Mouse (Mus musculus) neural tube, embryonic 14.5 days (tissue): ENCODE results near the gene Parvg. TPM values are rescaled to one million over a fixed set of nuclear protein-coding genes. Genes with fewer than 3 reads are reported as not detected.

Experiments used
- ATAC-seq: fragments of 200-750 bp; cut with Nextera tagmentation; 2 replicates; pipeline ENCODE4 v1.8.0; 2017; ENCODE audit warnings: low read depth, mild to moderate bottlenecking, moderate TSS enrichment, moderate library complexity
- H3K27ac ChIP-seq: fragments of 300-500 bp; sonication (generic); 2 replicates; pipeline ENCODE4 v1.5.1; 2014; ENCODE audit warnings: low read depth, mild to moderate bottlenecking, control low read depth, low read length, moderate library complexity, mixed read lengths
- H3K27me3 ChIP-seq: fragments of 300-500 bp; sonication (generic); 2 replicates; pipeline ENCODE4 v1.6.1; 2014; ENCODE audit warnings: low read length; ENCODE audit not compliant: control insufficient read depth, insufficient read depth
- H3K36me3 ChIP-seq: fragments of 300-500 bp; sonication (generic); 2 replicates; pipeline ENCODE4 v1.6.1; 2014; ENCODE audit warnings: low read length, mixed read lengths; ENCODE audit not compliant: control insufficient read depth, insufficient read depth
- H3K4me1 ChIP-seq: fragments of 300-500 bp; sonication (generic); 2 replicates; pipeline ENCODE4 v1.6.1; 2014; ENCODE audit warnings: low read length; ENCODE audit not compliant: control insufficient read depth, insufficient read depth
- H3K4me2 ChIP-seq: fragments of 300-500 bp; sonication (generic); 2 replicates; pipeline ENCODE4 v1.6.1; 2014; ENCODE audit warnings: mild to moderate bottlenecking, low read depth, low read length, control low read depth
- H3K4me3 ChIP-seq: fragments of 300-500 bp; sonication (generic); 2 replicates; pipeline ENCODE4 v1.5.1; 2014; ENCODE audit warnings: low read depth, low read length, control low read depth, mixed read lengths
- H3K9ac ChIP-seq: fragments of 300-500 bp; sonication (generic); replicated peaks from 2 replicates; pipeline ENCODE4 v1.6.1; 2014; ENCODE audit warnings: low read depth, mild to moderate bottlenecking, control low read depth, low read length, mixed read lengths
- H3K9me3 ChIP-seq: fragments of 300-500 bp; sonication (generic); 2 replicates; pipeline ENCODE4 v1.6.1; 2016; ENCODE audit warnings: low read length; ENCODE audit not compliant: control insufficient read depth
- WGBS: fragments of 180-500 bp; shearing (Covaris S2); extraction: QIAGEN DNeasy Blood & Tissue Kit; methylation state at CpG from one replicate; pipeline ENCODE4 v1.1.7; 2014; 5-methylcytosine and 5-hydroxymethylcytosine counted together
- polyA plus RNA-seq: library from polyadenylated mRNA; unstranded; fragments of >200 nt; fragmentation: Nextera tagmentation; extraction: Ambion mirVana; gene quantifications from 2 replicates; pipeline ENCODE4 v1.2.1, GENCODE M21; 2014

Parvg gene
- polyA plus RNA-seq, 1 experiment from 2014 or later: 0.40 TPM

DNA sequence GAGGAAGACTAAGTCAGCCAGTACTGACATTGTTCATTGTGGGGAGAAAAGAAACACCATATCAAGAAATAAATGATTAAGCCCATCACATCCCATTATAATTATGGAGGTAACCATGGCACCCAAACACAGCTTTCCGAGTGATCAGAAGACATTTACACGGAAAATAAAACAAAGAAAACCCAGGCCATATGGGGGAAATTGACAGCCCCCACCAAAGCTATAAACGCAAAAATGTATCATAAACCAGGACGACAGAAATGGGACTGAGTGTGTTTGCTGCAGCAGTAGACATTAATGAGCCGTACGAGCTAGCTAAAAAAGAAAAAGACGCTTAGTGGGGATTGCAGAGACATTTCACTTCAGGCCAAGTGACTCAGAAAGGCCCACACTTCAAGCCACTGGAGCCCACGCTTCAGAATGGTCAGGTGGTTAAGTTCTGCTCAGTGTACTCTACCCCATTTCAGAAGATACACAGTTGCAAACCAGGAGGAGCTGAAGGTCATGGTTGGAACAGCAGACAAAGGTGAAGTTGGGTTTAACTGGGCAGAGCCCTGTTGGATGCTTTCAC lies 62.3 kb downstream of the Parvg start:
- Histone ChIP-seq H3K36me3 (no peaks in the 10 kb centered on the region), H3K4me3 (no peak overlapping the region), H3K9me3 (peaks cover 10% of the 10 kb centered on the region), H3K9ac (no peak overlapping the region), H3K4me2 (no peak overlapping the region), H3K4me1 (no peaks in the 10 kb centered on the region), H3K27me3 (no peaks in the 10 kb centered on the region), H3K27ac (no peak overlapping the region)
- 71% methylated on average over 8 of the region's 8 CpGs for WGBS
- ATAC-seq: no peak

DNA sequence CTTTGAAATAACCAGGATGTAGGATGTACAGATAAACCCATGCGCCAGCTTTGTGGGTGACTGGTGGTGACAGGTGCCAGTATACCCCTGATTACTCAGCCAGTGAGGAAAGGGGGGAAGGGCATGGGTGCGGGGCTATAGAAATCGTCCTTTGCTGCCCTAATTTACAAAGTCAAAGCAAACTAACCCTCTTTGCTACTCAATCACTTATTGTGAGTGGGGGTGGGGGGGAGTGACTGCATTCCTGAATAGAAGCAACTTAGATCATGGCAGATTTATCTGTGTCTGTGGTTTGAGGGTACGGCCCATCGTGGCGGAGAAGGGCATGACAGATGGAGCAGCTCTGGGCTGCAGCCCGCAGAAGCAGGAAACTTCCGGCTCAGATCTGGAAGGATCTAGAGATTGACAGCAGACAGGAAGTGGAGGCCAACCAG lies 64.9 kb downstream of the Parvg start:
- no peak for ATAC-seq
- 72% methylated on average over 8 of the region's 8 CpGs for WGBS
- Histone ChIP-seq H3K9me3 (peaks cover 10% of the 10 kb centered on the region), H3K36me3 (no peaks in the 10 kb centered on the region), H3K4me2 (no peak overlapping the region), H3K27me3 (no peaks in the 10 kb centered on the region), H3K27ac (no peak overlapping the region), H3K4me3 (no peak overlapping the region), H3K9ac (no peak overlapping the region), H3K4me1 (no peaks in the 10 kb centered on the region)

DNA sequence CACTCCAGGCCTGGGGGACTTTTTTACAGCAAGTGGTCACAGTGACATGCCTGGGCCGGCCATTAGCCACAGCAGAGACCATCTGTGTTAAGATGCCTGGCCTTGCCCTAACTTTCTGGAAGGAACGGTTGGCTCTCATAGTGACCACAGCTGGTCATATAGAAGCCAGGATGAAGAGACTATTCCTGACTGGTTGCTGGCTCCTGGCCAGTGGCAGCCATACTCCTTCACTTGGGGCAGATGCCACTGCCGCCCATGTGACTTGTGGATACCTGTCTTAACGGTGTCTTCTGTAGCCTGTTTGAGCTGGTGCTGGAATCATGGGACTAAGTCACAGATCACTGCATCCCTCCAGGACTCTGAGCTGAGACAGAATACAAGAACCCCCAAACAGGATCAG lies 68.3 kb downstream of the Parvg start:
- Histone ChIP-seq H3K4me1 (no peaks in the 10 kb centered on the region), H3K27me3 (no peaks in the 10 kb centered on the region), H3K9ac (no peak overlapping the region), H3K9me3 (peaks cover 10% of the 10 kb centered on the region), H3K27ac (no peak overlapping the region), H3K4me2 (no peak overlapping the region), H3K4me3 (no peak overlapping the region), H3K36me3 (no peaks in the 10 kb centered on the region)
- no peak for ATAC-seq
- 92% methylated on average over 4 of the region's 4 CpGs for WGBS

Other genes with a start within 250 kb of the Parvg start
- 82.9 and 90.5 TPM in 2 replicates for gene Sult4a1, start 218.3 kb upstream of the Parvg start, polyA plus RNA-seq
- gene Pnpla5, start 200.9 kb upstream of the Parvg start, polyA plus RNA-seq: not detected in 2 replicates
- gene Pnpla3, start 156.2 kb upstream of the Parvg start, polyA plus RNA-seq: 6.0 and 6.1 TPM in 2 replicates
- gene Samm50, start 131.8 kb upstream of the Parvg start, polyA plus RNA-seq: 55.2 and 63.2 TPM in 2 replicates
- 3.3 and 5.7 TPM in 2 replicates for gene Parvb, start 92.0 kb upstream of the Parvg start, polyA plus RNA-seq
- gene Shisal1, start 123.1 kb downstream of the Parvg start, polyA plus RNA-seq: 5.5 and 11.9 TPM in 2 replicates
- 27.6 and 41.1 TPM in 2 replicates for gene Rtl6, start 233.8 kb downstream of the Parvg start, polyA plus RNA-seq